Mouse (Mus musculus) midbrain, embryonic 10.5 days (tissue): ENCODE data around the gene Mob3a. TPM values are rescaled to one million over a fixed set of nuclear protein-coding genes. Genes with fewer than 3 reads are reported as not detected.

Experiments
- DNase-seq: peaks from one replicate; pipeline ENCODE4 v3.0.0-alpha.2; 2017; ENCODE audit warnings: low spot score
- H3K27ac ChIP-seq: fragments of 300-500 bp; sonication (generic); replicated peaks from 2 replicates; pipeline ENCODE4 v1.5.1; 2016; ENCODE audit warnings: mild to moderate bottlenecking
- H3K27me3 ChIP-seq: fragments of 300-500 bp; sonication (generic); 2 replicates; pipeline ENCODE4 v1.6.1; 2016; ENCODE audit warnings: low read depth, mild to moderate bottlenecking; ENCODE audit not compliant: poor library complexity, severe bottlenecking
- H3K36me3 ChIP-seq: fragments of 300-500 bp; sonication (generic); 2 replicates; pipeline ENCODE4 v1.6.1; 2016; ENCODE audit warnings: mild to moderate bottlenecking, moderate library complexity
- H3K4me1 ChIP-seq: fragments of 300-500 bp; sonication (generic); 2 replicates; pipeline ENCODE4 v1.6.1; 2016
- H3K4me3 ChIP-seq: fragments of 300-500 bp; sonication (generic); 2 replicates; pipeline ENCODE4 v1.5.1; 2016; ENCODE audit warnings: mild to moderate bottlenecking, moderate library complexity
- H3K9me3 ChIP-seq: fragments of 300-500 bp; sonication (generic); replicated peaks from 2 replicates; pipeline ENCODE4 v1.6.1; 2016; ENCODE audit warnings: mild to moderate bottlenecking
- WGBS: fragments of 180-500 bp; shearing (Covaris S2); methylation state at CpG from one replicate; pipeline ENCODE4 v1.1.7; 2016; 5-methylcytosine and 5-hydroxymethylcytosine counted together
- polyA plus RNA-seq: library from polyadenylated mRNA; unstranded; fragments of >200 nt; fragmentation: Nextera tagmentation; extraction: Ambion mirVana; gene quantifications from 2 replicates; pipeline ENCODE4 v1.2.1, GENCODE M21; 2016

The Mob3a gene
- polyA plus RNA-seq, 1 experiment from 2014 or later: 69.9 TPM

- no peaks in the 10 kb centered on the region for H3K27me3 ChIP-seq
- H3K4me3 ChIP-seq: no peak overlapping the region
- H3K36me3 ChIP-seq: peaks cover 100% of the 10 kb centered on the region
- DNase-seq: no peak
- H3K9me3 ChIP-seq: no peaks in the 10 kb centered on the region
- 88% methylated on average over 5 of the region's 5 CpGs for WGBS
- H3K4me1 ChIP-seq: no peaks in the 10 kb centered on the region
- H3K27ac ChIP-seq: no peak overlapping the region
Observed at GRCm38 (mm10) chr10:80727369-80728127, 25.8 kb upstream of the Mob3a start.

GRCm38 (mm10) chr10:80717281-80717680 is 15.5 kb upstream of the Mob3a start:
- no peaks in the 10 kb centered on the region for H3K27me3 ChIP-seq
- no peaks in the 10 kb centered on the region for H3K4me1 ChIP-seq
- no peaks in the 10 kb centered on the region for H3K9me3 ChIP-seq
- WGBS: 87% methylated on average over 1 of the region's 1 CpGs
- H3K27ac ChIP-seq: no peak overlapping the region
- peaks cover 100% of the 10 kb centered on the region for H3K36me3 ChIP-seq
- no peak for DNase-seq
- no peak overlapping the region for H3K4me3 ChIP-seq

GRCm38 (mm10) chr10:80710834-80711233 is 9.1 kb upstream of the Mob3a start:
- no peak for DNase-seq
- WGBS: 94% methylated on average over 3 of the region's 3 CpGs
- Histone ChIP-seq H3K27ac (no peak overlapping the region), H3K4me1 (no peaks in the 10 kb centered on the region), H3K9me3 (no peaks in the 10 kb centered on the region), H3K27me3 (no peaks in the 10 kb centered on the region), H3K36me3 (peaks cover 100% of the 10 kb centered on the region), H3K4me3 (no peak overlapping the region)

- no peaks in the 10 kb centered on the region for H3K9me3 ChIP-seq
- H3K4me1 ChIP-seq: peaks cover 32% of the 10 kb centered on the region
- no peak overlapping the region for H3K4me3 ChIP-seq
- peaks cover 52% of the 10 kb centered on the region for H3K36me3 ChIP-seq
- no peaks in the 10 kb centered on the region for H3K27me3 ChIP-seq
- no peak for DNase-seq
- 82% methylated on average over 3 of the region's 3 CpGs for WGBS
- no peak overlapping the region for H3K27ac ChIP-seq
Observed at GRCm38 (mm10) chr10:80705479-80705878, 3.7 kb upstream of the Mob3a start.

GRCm38 (mm10) chr10:80705033-80705432 is 3.3 kb upstream of the Mob3a start:
- H3K36me3 ChIP-seq: peaks cover 48% of the 10 kb centered on the region
- H3K9me3 ChIP-seq: no peaks in the 10 kb centered on the region
- peaks cover 36% of the 10 kb centered on the region for H3K4me1 ChIP-seq
- H3K27ac ChIP-seq: no peak overlapping the region
- no peaks in the 10 kb centered on the region for H3K27me3 ChIP-seq
- 66% methylated on average over 3 of the region's 3 CpGs for WGBS
- no peak overlapping the region for H3K4me3 ChIP-seq
- no peak for DNase-seq

- Histone ChIP-seq H3K9me3 (no peaks in the 10 kb centered on the region), H3K27ac (no peak overlapping the region), H3K4me3 (no peak overlapping the region), H3K27me3 (no peaks in the 10 kb centered on the region), H3K4me1 (peaks cover 40% of the 10 kb centered on the region), H3K36me3 (peaks cover 42% of the 10 kb centered on the region)
- no peak for DNase-seq
- WGBS: 92% methylated on average over 5 of the region's 5 CpGs
Observed at GRCm38 (mm10) chr10:80704418-80704817, 2.6 kb upstream of the Mob3a start.

- DNase-seq: no peak
- Histone ChIP-seq H3K4me3 (peak overlapping the region; percentile 70; the same call in 1 of the 2 replicates), H3K27me3 (no peaks in the 10 kb centered on the region), H3K4me1 (peaks cover 42% of the 10 kb centered on the region), H3K27ac (peak overlapping the region; percentile 86), H3K9me3 (no peaks in the 10 kb centered on the region), H3K36me3 (peaks cover 34% of the 10 kb centered on the region)
- WGBS: 96% methylated on average over 5 of the region's 5 CpGs
Observed at GRCm38 (mm10) chr10:80703643-80704042, 1.9 kb upstream of the Mob3a start.

GRCm38 (mm10) chr10:80702536-80703390 is 986 bp upstream of the Mob3a start:
- H3K4me1 ChIP-seq: peaks cover 42% of the 10 kb centered on the region
- 3% methylated on average over 47 of the region's 47 CpGs for WGBS

GRCm38 (mm10) chr10:80700732-80701131 is 1.0 kb downstream of the Mob3a start:
- peak overlapping the region; percentile 70 for H3K4me3 ChIP-seq
- WGBS: 50% methylated on average over 4 of the region's 4 CpGs
- peaks cover 9% of the 10 kb centered on the region for H3K36me3 ChIP-seq
- H3K27me3 ChIP-seq: no peaks in the 10 kb centered on the region
- peaks cover 46% of the 10 kb centered on the region for H3K4me1 ChIP-seq
- no peak overlapping the region for H3K27ac ChIP-seq
- DNase-seq: no peak
- no peaks in the 10 kb centered on the region for H3K9me3 ChIP-seq

More at GRCm38 (mm10) chr10:80702536-80703390, 986 bp upstream of the Mob3a start:
- no peaks in the 10 kb centered on the region for H3K9me3 ChIP-seq
- no peaks in the 10 kb centered on the region for H3K27me3 ChIP-seq
- H3K4me3 ChIP-seq: peak overlapping the region; percentile 70
- H3K27ac ChIP-seq: peak overlapping the region; percentile 86
- peak; percentile 93 for DNase-seq
- peaks cover 29% of the 10 kb centered on the region for H3K36me3 ChIP-seq

GRCm38 (mm10) chr10:80700038-80700504 is 1.7 kb downstream of the Mob3a start:
- peak overlapping the region; percentile 70; the same call in 1 of the 2 replicates for H3K4me3 ChIP-seq
- peaks cover 46% of the 10 kb centered on the region for H3K4me1 ChIP-seq
- no peaks in the 10 kb centered on the region for H3K27me3 ChIP-seq
- WGBS: 85% methylated on average over 7 of the region's 7 CpGs
- H3K27ac ChIP-seq: no peak overlapping the region
- no peaks in the 10 kb centered on the region for H3K9me3 ChIP-seq
- H3K36me3 ChIP-seq: peaks cover 4% of the 10 kb centered on the region; the same call in 1 of the 2 replicates
- no peak for DNase-seq

- Histone ChIP-seq H3K27ac (no peak overlapping the region), H3K4me1 (peaks cover 43% of the 10 kb centered on the region), H3K36me3 (peaks cover 17% of the 10 kb centered on the region), H3K9me3 (no peaks in the 10 kb centered on the region), H3K27me3 (no peaks in the 10 kb centered on the region), H3K4me3 (no peak overlapping the region)
- WGBS: 90% methylated on average over 9 of the region's 9 CpGs
- DNase-seq: no peak
Observed at GRCm38 (mm10) chr10:80698605-80699004, 3.2 kb downstream of the Mob3a start.

GRCm38 (mm10) chr10:80697812-80698211 is 4.0 kb downstream of the Mob3a start:
- WGBS: 89% methylated on average over 9 of the region's 9 CpGs
- Histone ChIP-seq H3K4me1 (peaks cover 35% of the 10 kb centered on the region), H3K27ac (no peak overlapping the region), H3K27me3 (no peaks in the 10 kb centered on the region), H3K9me3 (no peaks in the 10 kb centered on the region), H3K36me3 (peaks cover 21% of the 10 kb centered on the region), H3K4me3 (no peak overlapping the region)
- no peak for DNase-seq

- WGBS: 94% methylated on average over 8 of the region's 8 CpGs
Observed at GRCm38 (mm10) chr10:80697393-80697787, 4.4 kb downstream of the Mob3a start.

More at GRCm38 (mm10) chr10:80697393-80697787, 4.4 kb downstream of the Mob3a start:
- Histone ChIP-seq H3K27ac (no peak overlapping the region), H3K36me3 (peaks cover 21% of the 10 kb centered on the region), H3K27me3 (no peaks in the 10 kb centered on the region), H3K4me1 (peaks cover 30% of the 10 kb centered on the region), H3K4me3 (no peak overlapping the region), H3K9me3 (no peaks in the 10 kb centered on the region)
- no peak for DNase-seq
